Mouse (Mus musculus) lung, embryonic 16.5 days (tissue): Measurements from ENCODE around the gene Klhl22. TPM values are rescaled to one million over a fixed set of nuclear protein-coding genes. Genes with fewer than 3 reads are reported as not detected.

Source experiments
- ATAC-seq: fragments of 200-750 bp; cut with Nextera tagmentation; 2 replicates; pipeline ENCODE4 v1.8.0; 2017; ENCODE audit warnings: low read depth, mild to moderate bottlenecking, moderate library complexity
- H3K27ac ChIP-seq: fragments of 300-500 bp; sonication (generic); 2 replicates; pipeline ENCODE4 v1.5.1; 2014; ENCODE audit warnings: mild to moderate bottlenecking, control low read depth, low read length
- H3K27me3 ChIP-seq: fragments of 300-500 bp; sonication (generic); 2 replicates; pipeline ENCODE4 v1.6.1; 2014; ENCODE audit warnings: low read depth, low read length, mixed read lengths; ENCODE audit not compliant: control insufficient read depth, insufficient read depth
- H3K36me3 ChIP-seq: fragments of 300-500 bp; sonication (generic); 2 replicates; pipeline ENCODE4 v1.6.1; 2014; ENCODE audit warnings: low read length; ENCODE audit not compliant: control insufficient read depth, insufficient read depth
- H3K4me1 ChIP-seq: fragments of 300-500 bp; sonication (generic); replicated peaks from 2 replicates; pipeline ENCODE4 v1.6.1; 2014; ENCODE audit warnings: low read length, mixed read lengths; ENCODE audit not compliant: control insufficient read depth, insufficient read depth
- H3K4me2 ChIP-seq: fragments of 300-500 bp; sonication (generic); 2 replicates; pipeline ENCODE4 v1.6.1; 2014; ENCODE audit warnings: low read depth, low read length, control low read depth
- H3K4me3 ChIP-seq: fragments of 300-500 bp; sonication (generic); 2 replicates; pipeline ENCODE4 v1.5.1; 2014; ENCODE audit warnings: mild to moderate bottlenecking, low read length, control low read depth
- H3K9ac ChIP-seq: fragments of 300-500 bp; sonication (generic); 2 replicates; pipeline ENCODE4 v1.6.1; 2014; ENCODE audit warnings: low read length, control low read depth
- H3K9me3 ChIP-seq: fragments of 300-500 bp; sonication (generic); 2 replicates; pipeline ENCODE4 v1.6.1; 2016; ENCODE audit warnings: low read length; ENCODE audit not compliant: control insufficient read depth
- WGBS: fragments of 180-500 bp; shearing (Covaris S2); extraction: QIAGEN DNeasy Blood & Tissue Kit; methylation state at CpG from one replicate; pipeline ENCODE4 v1.1.7; 2014; 5-methylcytosine and 5-hydroxymethylcytosine counted together
- polyA plus RNA-seq: library from polyadenylated mRNA; unstranded; fragments of >200 nt; fragmentation: Nextera tagmentation; extraction: Ambion mirVana; gene quantifications from 2 replicates; pipeline ENCODE4 v1.2.1, GENCODE M21; 2015

The Klhl22 gene
- polyA plus RNA-seq, 1 experiment from 2014 or later: 59.0 TPM

DNA sequence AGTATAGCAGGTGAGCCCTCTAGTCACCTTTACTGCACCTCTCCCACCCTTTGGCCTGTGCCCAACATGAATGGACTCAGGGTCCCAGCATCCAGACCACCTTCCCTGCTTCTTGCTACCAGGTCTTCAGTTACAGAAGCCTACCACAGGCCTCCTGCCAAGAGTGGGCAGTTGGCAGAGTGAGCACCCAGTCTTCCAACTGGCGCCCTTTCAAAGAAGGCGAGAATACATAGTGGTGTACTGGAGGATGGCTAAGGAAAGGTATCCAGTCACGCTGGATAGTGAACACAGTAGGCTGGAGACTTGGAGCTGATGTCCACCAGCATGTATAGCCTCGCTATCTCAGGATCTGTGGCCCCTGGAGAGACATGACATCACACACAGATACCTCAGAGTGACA is 34.6 kb downstream of the Klhl22 start:
- WGBS: 88% methylated on average over 4 of the region's 4 CpGs
- Histone ChIP-seq H3K9ac (no peak overlapping the region), H3K27me3 (peaks cover 2% of the 10 kb centered on the region; the same call in 1 of the 2 replicates), H3K9me3 (no peaks in the 10 kb centered on the region), H3K4me3 (no peak overlapping the region), H3K36me3 (peaks cover 10% of the 10 kb centered on the region), H3K4me1 (peaks cover 26% of the 10 kb centered on the region), H3K27ac (no peak overlapping the region), H3K4me2 (no peak overlapping the region)
- ATAC-seq: no peak

- Histone ChIP-seq H3K9ac (0 out of 2 replicates have a peak overlapping the region, but pooled peaks have one; percentile 2), H3K4me2 (no peak overlapping the region), H3K4me3 (no peak overlapping the region), H3K36me3 (peaks cover 2% of the 10 kb centered on the region), H3K27ac (peak overlapping the region; percentile 97), H3K27me3 (peaks cover 8% of the 10 kb centered on the region; the same call in 1 of the 2 replicates), H3K9me3 (no peaks in the 10 kb centered on the region), H3K4me1 (peaks cover 39% of the 10 kb centered on the region)
- WGBS: 56% methylated on average over 5 of the region's 5 CpGs
- peak; percentile 3; the same call in 1 of the 2 replicates for ATAC-seq
Observed at GRCm38 (mm10) chr16:17795643-17796042, 36.2 kb downstream of the Klhl22 start.

DNA sequence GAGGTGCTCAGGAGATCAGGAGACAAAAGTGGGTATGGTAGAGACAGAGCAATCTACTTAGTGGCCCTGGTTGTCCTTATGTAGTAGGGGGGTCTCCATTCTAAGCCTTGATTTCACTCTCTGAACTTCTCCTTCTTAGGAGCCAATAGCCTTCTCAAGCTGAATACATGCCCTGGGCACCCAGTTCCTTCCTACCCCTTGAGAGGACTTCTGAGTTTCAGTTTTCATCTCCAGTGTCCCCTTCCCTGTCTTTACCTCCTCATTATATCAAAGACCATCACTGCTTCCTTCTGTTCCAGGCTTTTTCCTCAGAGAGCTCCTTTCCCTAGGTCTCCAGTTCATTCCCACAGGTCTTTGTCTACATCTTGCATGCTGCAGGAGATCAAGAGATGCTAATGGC is 37.1 kb downstream of the Klhl22 start:
- peak overlapping the region; percentile 94 for H3K9ac ChIP-seq
- H3K36me3 ChIP-seq: peaks cover 2% of the 10 kb centered on the region
- H3K4me3 ChIP-seq: peak overlapping the region; percentile 76
- no peak for ATAC-seq
- peak overlapping the region; percentile 85 for H3K4me2 ChIP-seq
- peaks cover 14% of the 10 kb centered on the region for H3K27me3 ChIP-seq
- H3K4me1 ChIP-seq: peaks cover 44% of the 10 kb centered on the region
- H3K27ac ChIP-seq: peak overlapping the region; percentile 97
- H3K9me3 ChIP-seq: no peaks in the 10 kb centered on the region

- peak; percentile 79 for ATAC-seq
- Histone ChIP-seq H3K9me3 (no peaks in the 10 kb centered on the region), H3K4me1 (peaks cover 51% of the 10 kb centered on the region), H3K4me3 (peak within 1 kb of the TSS; percentile 76), H3K9ac (peak within 1 kb of the TSS; percentile 94), H3K4me2 (peak within 1 kb of the TSS; percentile 85), H3K27me3 (peaks cover 20% of the 10 kb centered on the region), H3K36me3 (peaks cover 2% of the 10 kb centered on the region; the same call in 1 of the 2 replicates), H3K27ac (peak within 1 kb of the TSS; percentile 97)
- 1% methylated on average over 59 of the region's 81 CpGs for WGBS
Observed at GRCm38 (mm10) chr16:17796971-17797811, 37.8 kb downstream of the Klhl22 start, which contains the start of gene Scarf2. TSS of gene Scarf2 (plus strand) at chr16:17797282.

DNA sequence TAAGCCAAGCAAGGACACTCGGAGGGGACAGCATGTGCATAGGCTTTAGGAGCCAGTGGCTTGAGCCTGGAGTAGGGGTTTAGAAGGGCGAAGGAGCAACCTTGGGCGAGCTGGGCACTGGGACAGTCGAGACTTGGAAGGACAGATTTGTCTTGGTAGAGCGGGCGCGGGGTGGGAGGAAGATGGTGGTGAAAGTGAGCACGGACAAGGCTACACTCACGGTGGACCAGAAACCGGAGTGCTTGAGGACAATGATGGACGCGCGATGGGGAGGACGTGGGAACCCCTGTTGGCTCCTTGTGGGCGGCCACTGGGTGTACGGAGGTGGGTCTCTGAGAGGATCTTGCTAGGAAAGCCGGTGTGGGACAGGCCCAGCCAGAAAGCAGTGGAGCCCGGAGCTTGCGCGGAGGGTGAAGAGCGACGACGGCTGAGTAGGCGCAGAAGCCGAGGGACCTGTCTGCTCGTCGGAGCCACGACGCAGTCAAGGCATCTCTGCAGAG is 38.4 kb downstream of the Klhl22 start:
- ATAC-seq: peak; percentile 8
- Histone ChIP-seq H3K36me3 (no peaks in the 10 kb centered on the region), H3K4me1 (peaks cover 58% of the 10 kb centered on the region), H3K9ac (peak overlapping the region; percentile 94), H3K4me3 (peak overlapping the region; percentile 76), H3K9me3 (no peaks in the 10 kb centered on the region), H3K27me3 (peaks cover 27% of the 10 kb centered on the region), H3K4me2 (peak overlapping the region; percentile 85), H3K27ac (peak overlapping the region; percentile 97)
- WGBS: 3% methylated on average over 29 of the region's 29 CpGs

DNA sequence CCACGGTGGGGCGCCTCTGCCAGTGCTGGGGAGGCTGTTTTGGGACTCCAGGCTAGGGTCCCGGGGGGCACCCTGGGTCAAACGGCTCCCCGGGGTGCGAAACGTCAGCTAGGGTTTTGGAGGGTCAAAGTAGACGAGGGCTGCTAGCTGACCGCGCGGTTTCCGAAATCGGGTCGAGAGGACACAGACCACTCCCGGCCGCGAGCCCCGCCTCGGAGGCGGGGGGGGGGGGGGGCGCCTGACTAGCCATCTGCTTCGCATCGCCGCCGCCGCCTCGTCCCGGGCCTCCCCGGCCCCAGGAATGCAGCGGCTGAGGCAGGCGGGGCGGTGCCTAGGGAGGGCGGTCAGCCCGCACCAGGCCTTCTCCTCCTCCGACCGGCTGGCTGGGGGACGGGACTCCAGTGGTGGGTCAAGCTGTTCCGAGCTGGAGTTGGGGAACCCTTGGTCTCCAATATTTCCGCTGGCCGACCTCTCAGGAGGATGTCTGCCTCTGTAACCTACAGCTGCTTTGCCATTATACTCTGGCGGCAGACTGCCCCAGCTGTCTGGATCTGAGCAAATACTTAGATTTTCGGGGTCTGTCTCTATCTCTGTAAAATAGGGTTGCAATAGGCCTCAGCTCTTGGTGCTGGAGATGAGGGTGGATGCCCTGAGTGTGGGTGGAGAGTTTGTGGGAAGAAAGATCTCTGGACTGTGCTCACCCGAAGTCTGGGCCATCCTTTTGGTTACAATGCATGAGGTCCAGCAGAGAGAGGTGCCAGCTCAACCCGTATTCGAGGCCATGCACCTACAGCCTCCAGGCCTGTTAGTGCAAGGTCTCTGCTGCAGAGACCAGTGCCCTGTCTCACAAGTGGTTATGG is 39.1 kb downstream of the Klhl22 start:
- no peaks in the 10 kb centered on the region for H3K9me3 ChIP-seq
- peaks cover 65% of the 10 kb centered on the region for H3K4me1 ChIP-seq
- WGBS: 4% methylated on average over 38 of the region's 45 CpGs
- peaks cover 33% of the 10 kb centered on the region for H3K27me3 ChIP-seq
- H3K9ac ChIP-seq: peak overlapping the region; percentile 94
- H3K27ac ChIP-seq: peak overlapping the region; percentile 97
- H3K36me3 ChIP-seq: no peaks in the 10 kb centered on the region
- ATAC-seq: peak; percentile 83
- peak overlapping the region; percentile 76 for H3K4me3 ChIP-seq
- H3K4me2 ChIP-seq: peak overlapping the region; percentile 85

GRCm38 (mm10) chr16:17799584-17799983 is 40.2 kb downstream of the Klhl22 start:
- ATAC-seq: no peak
- Histone ChIP-seq H3K27me3 (peaks cover 41% of the 10 kb centered on the region), H3K9me3 (no peaks in the 10 kb centered on the region), H3K4me3 (peak overlapping the region; percentile 7; the same call in 1 of the 2 replicates), H3K4me1 (peaks cover 75% of the 10 kb centered on the region), H3K4me2 (peak overlapping the region; percentile 85), H3K27ac (no peak overlapping the region), H3K9ac (peak overlapping the region; percentile 94; the same call in 1 of the 2 replicates), H3K36me3 (no peaks in the 10 kb centered on the region)

DNA sequence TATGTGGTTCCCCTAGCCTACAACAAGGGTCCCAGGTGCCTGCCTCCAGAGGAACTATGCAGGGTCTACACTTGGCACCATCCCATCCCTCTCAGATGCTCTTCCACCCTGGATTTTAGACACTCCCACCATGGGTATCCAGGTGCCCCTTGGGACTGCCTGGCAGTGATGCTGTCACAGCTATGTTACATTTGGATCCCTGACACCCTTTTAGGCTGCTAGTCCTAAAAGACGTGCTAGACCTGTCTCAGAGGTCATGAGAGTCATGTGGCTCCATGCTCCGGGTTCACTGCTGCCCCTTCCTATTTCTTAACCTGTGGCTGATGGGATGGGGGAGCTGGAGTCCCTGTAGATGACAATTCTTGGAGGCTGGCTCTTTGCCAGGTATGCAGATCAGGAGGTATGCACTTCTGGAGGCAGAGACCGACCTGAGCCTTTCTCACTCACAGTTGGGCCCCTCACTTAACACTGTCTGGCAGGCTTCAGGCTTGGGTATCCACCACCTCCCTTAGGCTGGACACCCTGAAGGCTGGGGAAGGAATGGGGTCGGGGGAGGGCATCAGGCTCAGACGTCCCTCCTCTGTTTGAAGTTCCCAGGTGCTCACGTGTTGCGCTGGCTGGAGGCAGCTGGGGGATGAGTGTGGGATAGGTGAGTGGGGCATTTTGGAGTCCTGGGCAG is 42.5 kb downstream of the Klhl22 start:
- 28% methylated on average over 7 of the region's 7 CpGs for WGBS
- H3K4me1 ChIP-seq: peaks cover 74% of the 10 kb centered on the region
- H3K27me3 ChIP-seq: peaks cover 60% of the 10 kb centered on the region
- H3K27ac ChIP-seq: no peak overlapping the region
- ATAC-seq: no peak
- 0 out of 2 replicates have a peak overlapping the region, but pooled peaks have one; percentile 3 for H3K4me3 ChIP-seq
- H3K9me3 ChIP-seq: no peaks in the 10 kb centered on the region
- H3K36me3 ChIP-seq: no peaks in the 10 kb centered on the region
- H3K9ac ChIP-seq: no peak overlapping the region; the same call in 1 of the 2 replicates
- H3K4me2 ChIP-seq: peak overlapping the region; percentile 60; the same call in 1 of the 2 replicates
